Mouse (Mus musculus): ENCODE measurements around the gene Plekha5.

The Plekha5 gene

GRCm38 (mm10) chr6:140611282-140611681 is 187.4 kb downstream of the Plekha5 start:
- no peak for DNase-seq (ENCODE audit: low read depth, low spot score)

GRCm38 (mm10) chr6:140611893-140612473 is 188.1 kb downstream of the Plekha5 start:
- no peak for DNase-seq (ENCODE audit: low read depth, low spot score)

- no peak for DNase-seq (ENCODE audit: low read depth, low spot score)
Measured at GRCm38 (mm10) chr6:140613822-140614221, 190.0 kb downstream of the Plekha5 start.

- no peak for DNase-seq (ENCODE audit: low read depth, low spot score)
Measured at GRCm38 (mm10) chr6:140614711-140615110, 190.9 kb downstream of the Plekha5 start.

- no peak for DNase-seq (ENCODE audit: low read depth, low spot score)
Measured at GRCm38 (mm10) chr6:140620531-140621349, 196.9 kb downstream of the Plekha5 start.

- no peak for DNase-seq (ENCODE audit: low read depth, low spot score)
Measured at GRCm38 (mm10) chr6:140621622-140622021, 197.8 kb downstream of the Plekha5 start.

GRCm38 (mm10) chr6:140622391-140623225 is 198.8 kb downstream of the Plekha5 start, which contains the start of gene Aebp2:
Gene Aebp2, plus strand, starts transcription at chr6:140622663.
- DNase-seq (ENCODE audit: low read depth, low spot score): no peak

GRCm38 (mm10) chr6:140623226-140624095 is 199.6 kb downstream of the Plekha5 start:
- peak; percentile 87 for DNase-seq (ENCODE audit: low read depth, low spot score)

GRCm38 (mm10) chr6:140624096-140625051 is 200.5 kb downstream of the Plekha5 start:
- no peak for DNase-seq (ENCODE audit: low read depth, low spot score)

- DNase-seq (ENCODE audit: low read depth, low spot score): no peak
Measured at GRCm38 (mm10) chr6:140629176-140629859, 205.5 kb downstream of the Plekha5 start.

GRCm38 (mm10) chr6:140630306-140630705 is 206.5 kb downstream of the Plekha5 start:
- DNase-seq (ENCODE audit: low read depth, low spot score): no peak

GRCm38 (mm10) chr6:140633616-140634015 is 209.8 kb downstream of the Plekha5 start:
- no peak for DNase-seq (ENCODE audit: low read depth, low spot score)

GRCm38 (mm10) chr6:140636290-140636689 is 212.4 kb downstream of the Plekha5 start:
- DNase-seq (ENCODE audit: low read depth, low spot score): no peak

- no peak for DNase-seq (ENCODE audit: low read depth, low spot score)
Measured at GRCm38 (mm10) chr6:140642010-140642409, 218.2 kb downstream of the Plekha5 start.

- DNase-seq (ENCODE audit: low read depth, low spot score): no peak
Measured at GRCm38 (mm10) chr6:140642655-140643054, 218.8 kb downstream of the Plekha5 start.

GRCm38 (mm10) chr6:140645931-140646330 is 222.1 kb downstream of the Plekha5 start:
- no peak for DNase-seq (ENCODE audit: low read depth, low spot score)
